Mouse (Mus musculus) heart, adult 9 months (tissue): ENCODE results near the gene Grem1.

Experiments used
- DNase-seq, 2 experiments: peaks; one replicate each; pipeline ENCODE4 v3.0.0; 2022; ENCODE audit warnings: low spot score in 2 of 2

Gene Grem1

GRCm38 (mm10) chr2:113757525-113758310 is 728 bp downstream of the Grem1 start:
- no peak for DNase-seq

- DNase-seq, result no peak
Measured at GRCm38 (mm10) chr2:113756924-113757524, 1.4 kb downstream of the Grem1 start.

- no peak for DNase-seq
Measured at GRCm38 (mm10) chr2:113749721-113750120, 8.7 kb downstream of the Grem1 start.

- no peak for DNase-seq
Measured at GRCm38 (mm10) chr2:113749309-113749708, 9.1 kb downstream of the Grem1 start.

- no peak for DNase-seq
Measured at GRCm38 (mm10) chr2:113728581-113728980, 29.9 kb downstream of the Grem1 start.

- DNase-seq, result no peak
Measured at GRCm38 (mm10) chr2:113714801-113715200, 43.6 kb downstream of the Grem1 start.

GRCm38 (mm10) chr2:113713406-113713805 is 45.0 kb downstream of the Grem1 start:
- DNase-seq, result no peak

- DNase-seq, result no peak
Measured at GRCm38 (mm10) chr2:113707507-113707906, 50.9 kb downstream of the Grem1 start.

GRCm38 (mm10) chr2:113701507-113701906 is 56.9 kb downstream of the Grem1 start:
- DNase-seq, result no peak

- DNase-seq, result no peak
Measured at GRCm38 (mm10) chr2:113696647-113697046, 61.8 kb downstream of the Grem1 start.

- no peak for DNase-seq
Measured at GRCm38 (mm10) chr2:113696222-113696621, 62.2 kb downstream of the Grem1 start.
